Mouse (Mus musculus): ENCODE results near the gene Sorbs1.

The Sorbs1 gene

DNA sequence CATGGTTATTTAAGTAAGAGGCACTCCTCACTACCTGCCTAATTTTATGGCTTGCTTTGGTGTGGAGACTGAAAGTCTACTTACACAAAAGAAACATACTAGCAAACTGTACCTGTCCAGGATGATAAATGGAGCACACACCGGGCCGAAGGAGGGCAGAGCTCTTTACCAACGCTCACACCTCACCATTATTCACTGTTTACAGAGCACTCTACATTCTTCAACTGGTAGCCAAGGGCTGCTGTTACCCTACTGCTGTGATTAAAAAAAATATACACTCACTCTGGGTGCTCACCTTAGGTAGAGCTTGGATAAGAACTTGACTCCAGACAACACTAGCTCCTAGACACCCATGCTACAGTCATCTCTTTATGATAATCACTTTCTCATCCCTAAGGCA, 245.1 kb downstream of the Sorbs1 start:
- DNase-seq (ENCODE audit: low read depth, low spot score): no peak

DNA sequence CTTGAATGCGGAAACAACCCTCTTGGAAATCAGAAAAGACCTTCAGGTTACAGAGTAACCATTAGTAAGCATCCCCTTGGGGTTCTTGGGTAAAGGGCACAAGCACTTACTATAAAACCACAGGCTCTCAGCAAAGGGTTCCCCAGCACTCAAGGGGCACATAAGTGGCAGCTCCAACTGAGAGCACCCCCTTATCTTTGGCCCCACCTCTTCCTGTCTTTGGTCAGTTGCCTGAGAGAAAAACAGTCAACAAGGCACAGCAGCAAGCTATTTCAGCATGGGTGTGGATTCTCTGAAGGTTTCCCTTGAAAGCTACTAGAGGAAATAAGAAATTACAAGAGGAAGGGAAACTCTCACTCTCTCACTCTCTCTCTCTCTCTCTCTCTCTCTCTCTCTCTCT, 246.2 kb downstream of the Sorbs1 start:
- DNase-seq (ENCODE audit: low read depth, low spot score): no peak

DNA sequence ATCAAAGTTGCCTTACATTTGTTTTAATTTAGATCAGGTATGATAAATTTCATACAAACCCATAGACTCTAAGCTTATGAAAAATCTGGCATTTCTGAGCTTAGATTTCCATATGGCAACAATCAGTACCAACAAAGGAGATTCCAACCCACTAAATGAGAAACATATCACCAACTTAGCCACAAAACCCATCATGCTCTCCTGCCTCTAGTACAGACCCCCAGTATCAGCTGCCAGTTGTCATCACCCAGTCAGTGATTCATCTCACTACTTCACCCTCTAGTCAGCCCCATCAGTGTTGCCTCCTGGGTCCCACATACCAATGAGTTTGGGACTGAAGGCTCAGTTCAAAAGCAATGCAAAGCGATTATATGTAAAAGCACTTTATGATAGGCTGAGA, 254.1 kb downstream of the Sorbs1 start:
- DNase-seq (ENCODE audit: low read depth, low spot score): no peak

DNA sequence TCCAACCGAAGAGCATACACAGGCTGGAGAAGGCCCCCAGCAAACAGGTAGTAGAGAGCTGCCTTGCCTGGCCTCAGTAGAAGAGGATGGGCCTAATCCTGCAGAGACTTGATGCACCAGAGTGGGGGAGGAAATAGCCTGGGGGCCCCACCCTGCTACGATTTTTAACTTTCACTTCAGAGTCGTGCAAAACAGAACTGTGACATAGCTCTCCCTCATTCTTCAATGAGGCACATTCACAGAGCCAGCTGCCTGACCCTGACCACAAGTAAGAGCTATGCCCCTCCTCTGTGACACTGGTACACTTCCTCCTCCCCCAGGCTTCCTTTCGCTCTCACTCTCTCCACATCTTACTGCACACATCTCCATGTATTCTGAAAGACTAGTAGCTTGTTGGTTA, 256.2 kb downstream of the Sorbs1 start:
- DNase-seq (ENCODE audit: low read depth, low spot score): no peak

DNA sequence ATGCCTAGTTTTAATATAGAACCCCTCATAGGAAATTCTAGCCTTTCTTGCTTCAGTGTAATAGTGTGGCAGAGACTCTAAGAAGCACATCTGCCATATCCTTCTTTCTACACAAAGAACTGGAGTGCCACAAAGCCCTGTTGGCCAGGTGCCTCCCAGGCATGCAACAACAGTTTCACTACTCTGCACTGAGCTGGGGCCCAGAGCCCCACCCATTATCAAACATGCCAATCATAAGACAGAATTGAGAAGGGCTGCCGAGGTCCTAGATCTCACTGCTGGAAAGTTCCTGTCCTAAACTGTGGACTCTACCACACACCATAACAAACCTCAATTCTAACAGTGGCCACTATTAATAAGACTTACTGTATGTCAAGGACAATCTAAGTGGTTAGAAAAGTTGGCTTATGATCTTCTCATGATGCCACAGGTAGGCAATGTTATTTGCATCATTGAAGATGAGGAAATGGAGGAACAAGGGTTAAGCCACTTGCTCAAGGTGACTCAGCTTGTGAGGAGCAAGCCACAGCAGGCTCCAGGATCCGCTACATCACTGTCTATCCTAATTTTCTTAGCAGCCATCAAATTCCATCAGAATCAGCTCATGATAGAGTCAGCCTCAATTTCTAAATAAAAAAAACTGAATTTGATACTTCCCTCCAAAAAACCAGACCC, 257.1 kb downstream of the Sorbs1 start:
- no peak for DNase-seq (ENCODE audit: low read depth, low spot score)

DNA sequence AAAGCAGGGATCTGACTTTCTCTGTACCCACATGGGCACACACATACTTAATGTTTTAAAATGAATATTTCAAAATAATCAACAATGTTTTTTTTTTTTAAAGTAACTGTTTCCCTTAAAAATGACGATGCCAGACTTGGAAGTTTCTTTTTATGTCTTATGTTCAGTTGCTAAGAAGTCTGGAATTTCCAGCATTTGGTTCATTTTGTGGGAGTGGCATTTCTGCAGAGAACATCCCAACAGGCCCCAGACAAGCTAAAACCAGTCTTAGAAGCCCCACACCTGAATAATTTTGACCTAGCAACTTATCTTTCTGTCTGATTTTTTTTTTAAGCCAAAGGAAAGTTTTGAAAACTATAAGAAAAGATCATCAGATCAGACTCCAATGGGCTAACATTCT, 258.0 kb downstream of the Sorbs1 start:
- DNase-seq (ENCODE audit: low read depth, low spot score): no peak

DNA sequence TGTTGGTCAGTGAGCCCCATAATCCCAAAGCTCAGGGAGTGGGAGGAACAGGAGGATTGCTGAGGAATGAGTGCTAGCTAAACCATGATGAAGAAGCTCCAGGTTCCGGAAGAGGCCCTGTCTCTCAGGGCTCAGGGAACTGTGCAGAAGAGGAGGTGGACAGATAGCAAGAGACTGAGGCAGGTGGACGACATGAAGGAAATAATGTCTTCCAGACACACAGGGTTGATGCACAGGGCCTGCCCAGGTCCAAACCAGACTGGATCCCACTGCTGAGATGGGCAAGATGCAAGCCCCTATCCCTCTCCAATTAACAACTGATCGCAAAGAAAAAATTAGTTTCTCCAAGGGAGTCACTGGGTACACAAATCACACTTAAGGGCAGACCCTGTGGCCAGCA, 258.8 kb downstream of the Sorbs1 start:
- DNase-seq (ENCODE audit: low read depth, low spot score): no peak

DNA sequence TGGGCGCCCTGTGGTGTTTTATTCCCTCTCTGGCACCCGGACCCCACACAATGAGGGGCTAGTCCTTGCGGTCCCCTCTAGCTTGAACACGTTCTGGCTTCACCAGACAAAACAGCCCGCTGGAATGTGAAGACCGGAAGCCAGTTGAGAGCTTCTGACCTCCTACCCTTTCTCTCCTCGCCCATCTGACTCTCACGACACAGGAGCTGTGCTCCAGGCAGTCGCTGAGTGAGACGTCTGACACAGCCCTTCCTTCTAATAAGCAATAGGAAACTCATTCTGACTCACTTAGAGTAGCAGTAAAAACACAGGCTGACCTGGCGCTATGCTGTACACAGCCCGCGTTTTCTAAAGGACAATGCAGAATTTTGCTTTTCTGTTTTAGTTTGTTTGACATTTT, 259.8 kb downstream of the Sorbs1 start:
- no peak for DNase-seq (ENCODE audit: low read depth, low spot score)

DNA sequence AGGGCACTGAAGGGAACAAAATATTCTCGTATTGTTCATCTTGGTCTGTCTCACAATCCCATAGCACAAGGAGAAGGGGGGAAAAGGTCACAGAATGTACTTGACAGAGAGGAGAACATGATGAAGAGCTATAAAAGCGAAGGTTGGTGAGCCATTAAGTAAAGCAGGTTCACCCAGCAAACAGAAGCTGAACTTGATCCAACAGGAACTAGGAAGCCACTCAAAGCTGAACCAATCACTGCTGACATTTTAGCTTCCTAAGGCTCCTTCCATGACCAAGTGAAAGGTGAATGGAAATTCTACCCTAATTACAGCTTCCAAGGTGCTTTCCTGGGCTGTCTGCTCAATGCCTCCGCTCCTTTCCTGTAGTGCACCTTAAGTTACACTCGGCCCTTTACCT, 262.5 kb downstream of the Sorbs1 start:
- DNase-seq (ENCODE audit: low read depth, low spot score): no peak

DNA sequence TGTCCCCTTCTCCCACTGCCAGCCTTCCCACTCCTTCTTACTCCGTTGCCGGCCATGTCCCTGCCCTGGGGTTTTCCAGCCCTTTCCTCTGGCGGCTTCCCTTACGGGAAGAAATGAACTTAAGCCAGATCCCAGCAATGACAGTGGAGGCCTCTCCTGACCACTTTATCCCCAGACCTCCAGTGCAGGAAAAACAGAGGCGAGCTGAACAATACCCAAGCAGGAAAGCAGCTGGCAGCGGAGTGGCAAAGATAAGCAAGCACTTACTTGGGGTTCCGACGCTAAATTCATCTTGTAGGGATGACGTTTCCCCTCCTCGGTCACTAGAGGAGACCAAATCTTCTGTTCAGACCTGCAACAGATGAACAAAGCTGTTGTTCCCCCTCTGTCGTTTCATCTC, 264.2 kb downstream of the Sorbs1 start:
- no peak for DNase-seq (ENCODE audit: low read depth, low spot score)

DNA sequence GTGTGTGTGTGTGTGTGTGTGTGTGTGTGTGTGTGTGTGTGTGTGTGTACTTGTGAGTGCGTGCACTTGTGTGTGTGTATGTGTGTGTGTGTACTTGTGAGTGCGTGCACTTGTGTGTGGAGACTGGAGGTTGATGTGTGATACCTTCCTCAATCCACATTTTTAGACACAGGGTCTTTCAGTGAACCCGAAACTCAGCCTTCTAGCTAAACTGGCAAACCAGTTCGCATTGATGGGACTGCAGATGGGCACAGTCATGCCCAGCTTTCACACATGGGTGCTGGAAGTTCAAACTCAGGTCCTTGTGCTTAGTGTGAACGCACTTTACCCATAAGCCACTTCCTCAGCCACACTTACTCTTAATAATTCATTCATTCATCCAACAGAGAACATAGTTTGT, 265.1 kb downstream of the Sorbs1 start:
- DNase-seq (ENCODE audit: low read depth, low spot score): no peak

DNA sequence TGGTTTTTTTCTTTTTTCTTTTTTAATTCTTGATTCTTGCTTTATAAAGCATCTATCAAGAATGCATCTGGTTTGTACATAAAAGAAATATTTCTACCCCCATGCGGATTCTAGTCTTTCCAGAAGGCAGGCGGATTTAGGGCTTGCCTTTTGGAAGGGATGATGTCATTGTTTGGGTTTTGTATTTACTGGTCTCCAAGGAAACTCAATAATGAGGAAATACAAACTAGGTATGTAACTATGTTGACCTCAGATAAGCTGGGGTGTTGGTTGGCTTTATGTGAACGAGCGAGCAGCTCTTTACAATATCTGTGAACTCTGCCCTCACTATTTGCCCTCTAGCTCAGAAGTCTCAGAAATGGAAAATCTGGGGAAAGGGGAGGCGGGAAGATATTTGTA, 266.3 kb downstream of the Sorbs1 start:
- no peak for DNase-seq (ENCODE audit: low read depth, low spot score)

DNA sequence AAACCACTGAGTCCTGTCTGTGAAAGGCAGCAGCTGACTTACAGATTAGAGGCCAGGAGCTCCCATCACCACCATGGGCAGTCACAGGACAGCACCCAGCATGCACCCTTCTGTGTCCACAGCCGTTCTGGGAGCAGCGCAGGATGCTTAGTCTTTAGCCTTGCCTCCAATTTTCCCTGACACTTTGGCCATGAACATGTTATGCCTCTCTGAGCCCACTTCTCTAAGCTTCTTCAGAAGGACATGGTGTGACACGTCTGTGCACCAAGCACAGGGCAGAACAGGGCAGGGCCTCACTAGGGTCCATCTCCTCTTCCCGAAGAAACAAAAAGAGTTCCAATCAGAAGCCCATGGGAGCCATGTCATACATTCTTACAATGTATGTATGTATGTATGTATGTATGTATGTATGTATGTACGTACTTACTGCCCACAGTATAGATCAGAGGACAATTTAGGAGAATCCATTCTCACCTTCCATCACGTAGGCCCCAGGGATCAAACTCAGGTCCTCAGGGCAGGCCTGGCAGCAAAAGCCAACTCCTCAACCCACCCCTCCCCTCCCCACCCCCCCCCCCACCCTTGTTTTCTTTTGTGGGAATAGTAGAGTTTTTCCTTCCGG, 266.8 kb downstream of the Sorbs1 start:
- DNase-seq (ENCODE audit: low read depth, low spot score): no peak
